Mouse (Mus musculus): ENCODE data around the gene Fdxacb1. TPM values are rescaled to one million over a fixed set of nuclear protein-coding genes. Genes with fewer than 3 reads are reported as not detected.
A peak's percentile ranks its signal among the peaks of the same experiment; 100 is the strongest.

Gene Fdxacb1
- polyA plus RNA-seq, 1 experiment from 2014 or later: 13.4 TPM

DNA sequence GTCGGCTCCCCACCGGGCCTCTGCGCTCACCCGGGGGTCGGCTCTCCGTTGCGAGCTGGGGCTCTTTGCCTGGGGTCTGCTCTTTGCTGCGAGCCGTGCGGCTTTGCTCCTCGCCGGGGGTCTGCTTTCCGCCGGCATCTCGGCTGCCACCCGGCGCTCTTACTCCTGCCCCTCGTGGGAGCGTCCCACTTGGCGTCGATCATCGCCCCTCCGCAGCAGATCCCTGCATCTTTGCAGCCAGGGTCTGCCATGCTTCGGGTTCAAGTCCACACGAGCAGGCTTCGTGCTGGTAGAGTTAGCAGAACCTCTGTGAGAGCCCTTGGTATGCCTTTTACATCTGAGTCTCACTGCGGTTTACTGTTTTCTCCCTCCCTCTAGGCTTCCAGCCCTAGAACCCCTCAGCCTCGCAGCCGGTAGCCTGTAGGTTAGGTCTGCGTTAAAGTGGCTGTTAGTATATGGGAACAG lies 7.7 kb downstream of the Fdxacb1 start:
- ATAC-seq (ENCODE audit: low FRiP score): peak; percentile 49; the same call in 1 of the 2 replicates
- Histone ChIP-seq H3K4me1 (replicated peaks; ENCODE audit: control insufficient read depth, insufficient read depth, low read length) (0 out of 2 replicates have a peak, but pooled peaks cover 2% of the 10 kb centered on the region), H3K27ac (ENCODE audit: low read depth, low read length) (no peak overlapping the region; the same call in 1 of the 2 replicates), H3K4me3 (ENCODE audit: low read depth, low read length) (peak overlapping the region; percentile 70), H3K9ac (ENCODE audit: low read depth, low read length) (peak overlapping the region; percentile 71), H3K4me2 (replicated peaks; ENCODE audit: low read depth, low read length) (peak overlapping the region; percentile 58), H3K9me3 (ENCODE audit: control insufficient read depth, low read length) (no peaks in the 10 kb centered on the region), H3K36me3 (ENCODE audit: control insufficient read depth, insufficient read depth, low read length) (no peaks in the 10 kb centered on the region), H3K27me3 (ENCODE audit: control insufficient read depth, insufficient read depth, low read length) (no peaks in the 10 kb centered on the region)
- DNase-seq (ENCODE audit: low spot score): peak; percentile 57
- WGBS: under 1% methylated on average over 29 of the region's 30 CpGs

DNA sequence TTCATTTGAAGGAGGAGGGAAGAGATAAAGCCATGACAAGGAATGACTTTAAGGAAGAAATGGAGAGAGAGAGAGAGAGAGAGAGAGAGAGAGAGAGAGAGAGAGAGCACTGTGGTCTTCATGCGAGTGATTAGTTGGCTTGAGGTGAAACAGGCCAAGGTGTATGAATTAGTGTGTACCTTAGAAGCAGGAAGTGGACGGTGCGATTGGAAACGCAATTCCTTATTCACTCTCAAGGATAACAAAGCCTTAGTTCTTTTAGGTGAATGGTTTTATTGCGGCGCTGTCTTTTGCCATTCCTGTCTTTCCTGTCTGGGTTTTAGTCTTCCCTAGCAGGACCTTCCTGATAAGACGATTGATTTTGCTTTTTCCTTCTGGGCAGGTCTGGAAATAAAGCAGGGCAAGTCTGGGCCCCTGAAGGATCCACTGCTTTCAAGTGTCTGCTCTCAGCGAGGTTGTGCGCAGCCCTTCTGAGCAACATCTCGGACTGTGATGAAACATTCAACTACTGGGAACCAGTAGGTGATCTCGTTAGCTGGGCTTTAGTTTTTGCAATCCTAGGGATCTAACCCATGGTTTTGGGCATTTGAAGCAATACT lies 8.2 kb downstream of the Fdxacb1 start:
- no peak for ATAC-seq (ENCODE audit: low FRiP score)

GRCm38 (mm10) chr9:50782155-50782554 lies 14.1 kb downstream of the Fdxacb1 start:
- DNase-seq (ENCODE audit: low spot score): peak; percentile 56
- no peak for ATAC-seq (ENCODE audit: low FRiP score)
- Histone ChIP-seq H3K27ac (ENCODE audit: low read depth, low read length) (no peak overlapping the region), H3K4me2 (replicated peaks; ENCODE audit: low read depth, low read length) (no peak overlapping the region), H3K9me3 (ENCODE audit: control insufficient read depth, low read length) (no peaks in the 10 kb centered on the region), H3K4me1 (replicated peaks; ENCODE audit: control insufficient read depth, insufficient read depth, low read length) (no peaks in the 10 kb centered on the region), H3K9ac (ENCODE audit: low read depth, low read length) (no peak overlapping the region), H3K4me3 (ENCODE audit: low read depth, low read length) (no peak overlapping the region), H3K27me3 (ENCODE audit: control insufficient read depth, insufficient read depth, low read length) (no peaks in the 10 kb centered on the region), H3K36me3 (ENCODE audit: control insufficient read depth, insufficient read depth, low read length) (peaks cover 4% of the 10 kb centered on the region)
- WGBS: 80% methylated on average over 2 of the region's 2 CpGs

More for the DNA sequence above, 8.2 kb downstream of the Fdxacb1 start:
- WGBS: 78% methylated on average over 11 of the region's 11 CpGs
- Histone ChIP-seq H3K4me2 (replicated peaks; ENCODE audit: low read depth, low read length) (peak overlapping the region; percentile 58), H3K9me3 (ENCODE audit: control insufficient read depth, low read length) (no peaks in the 10 kb centered on the region), H3K9ac (ENCODE audit: low read depth, low read length) (peak overlapping the region; percentile 71), H3K4me1 (replicated peaks; ENCODE audit: control insufficient read depth, insufficient read depth, low read length) (0 out of 2 replicates have a peak, but pooled peaks cover 2% of the 10 kb centered on the region), H3K36me3 (ENCODE audit: control insufficient read depth, insufficient read depth, low read length) (peaks cover under 1% of the 10 kb centered on the region; the same call in 1 of the 2 replicates), H3K27me3 (ENCODE audit: control insufficient read depth, insufficient read depth, low read length) (no peaks in the 10 kb centered on the region), H3K4me3 (ENCODE audit: low read depth, low read length) (peak overlapping the region; percentile 70), H3K27ac (ENCODE audit: low read depth, low read length) (no peak overlapping the region)
- no peak for DNase-seq (ENCODE audit: low spot score)

DNA sequence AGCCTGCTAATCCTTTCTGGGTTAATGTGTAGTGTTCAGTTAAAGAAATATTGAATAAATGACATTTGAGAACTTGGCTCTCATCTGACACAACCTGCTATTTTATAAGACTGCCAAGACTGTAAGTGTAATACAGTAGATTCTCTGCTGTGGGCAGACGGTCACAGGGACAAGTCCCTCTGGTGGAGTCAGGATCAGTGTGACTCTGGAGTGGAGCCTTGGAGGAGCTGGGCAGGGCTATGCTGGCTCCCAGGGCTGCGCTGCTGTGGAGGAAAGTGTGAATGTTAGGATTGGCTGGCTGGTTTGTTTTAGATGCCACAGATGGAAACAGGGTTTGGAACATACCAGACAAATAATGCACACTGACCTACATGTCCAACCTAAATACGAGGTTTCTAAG lies 27.2 kb downstream of the Fdxacb1 start:
- peaks cover 5% of the 10 kb centered on the region; the same call in 1 of the 2 replicates for H3K36me3 ChIP-seq (ENCODE audit: control insufficient read depth, insufficient read depth, low read length)

GRCm38 (mm10) chr9:50796776-50797175 lies 28.7 kb downstream of the Fdxacb1 start:
- 93% methylated on average over 8 of the region's 8 CpGs for WGBS

More for the DNA sequence above, 27.2 kb downstream of the Fdxacb1 start:
- H3K9ac ChIP-seq (ENCODE audit: low read depth, low read length): no peak overlapping the region
- H3K4me1 ChIP-seq (replicated peaks; ENCODE audit: control insufficient read depth, insufficient read depth, low read length): no peaks in the 10 kb centered on the region
- WGBS: 92% methylated on average over 3 of the region's 3 CpGs
- DNase-seq (ENCODE audit: low spot score): no peak
- ATAC-seq (ENCODE audit: low FRiP score): no peak
- H3K27me3 ChIP-seq (ENCODE audit: control insufficient read depth, insufficient read depth, low read length): no peaks in the 10 kb centered on the region
- no peak overlapping the region for H3K27ac ChIP-seq (ENCODE audit: low read depth, low read length)
- no peak overlapping the region for H3K4me2 ChIP-seq (replicated peaks; ENCODE audit: low read depth, low read length)
- no peaks in the 10 kb centered on the region for H3K9me3 ChIP-seq (ENCODE audit: control insufficient read depth, low read length)
- no peak overlapping the region for H3K4me3 ChIP-seq (ENCODE audit: low read depth, low read length)

DNA sequence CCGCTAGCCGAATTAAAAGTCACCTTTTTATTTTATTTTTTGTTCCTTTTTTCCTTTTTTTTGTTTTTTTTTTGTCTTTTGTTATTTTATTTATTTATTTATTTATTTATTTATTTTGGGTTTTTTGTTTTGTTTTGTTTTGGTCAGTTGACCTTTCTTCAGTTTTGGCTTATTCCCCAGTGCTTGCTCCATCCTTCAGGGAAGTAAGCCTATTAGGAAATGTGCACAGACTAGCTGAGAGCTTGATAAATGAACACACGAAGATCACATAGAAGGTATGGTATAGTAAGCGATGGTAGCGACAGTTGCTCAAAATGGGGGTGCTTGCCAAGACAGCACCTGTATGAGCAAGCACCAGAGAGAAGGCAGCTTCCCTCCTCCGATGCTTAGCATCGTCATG lies 29.6 kb downstream of the Fdxacb1 start:
- H3K27ac ChIP-seq (ENCODE audit: low read depth, low read length): no peak overlapping the region
- DNase-seq (ENCODE audit: low spot score): no peak
- 96% methylated on average over 7 of the region's 7 CpGs for WGBS
- H3K27me3 ChIP-seq (ENCODE audit: control insufficient read depth, insufficient read depth, low read length): no peaks in the 10 kb centered on the region
- H3K9me3 ChIP-seq (ENCODE audit: control insufficient read depth, low read length): no peaks in the 10 kb centered on the region
- H3K4me3 ChIP-seq (ENCODE audit: low read depth, low read length): no peak overlapping the region
- H3K4me2 ChIP-seq (replicated peaks; ENCODE audit: low read depth, low read length): no peak overlapping the region
- ATAC-seq (ENCODE audit: low FRiP score): no peak
- H3K4me1 ChIP-seq (replicated peaks; ENCODE audit: control insufficient read depth, insufficient read depth, low read length): no peaks in the 10 kb centered on the region
- no peak overlapping the region for H3K9ac ChIP-seq (ENCODE audit: low read depth, low read length)
- 0 out of 2 replicates have a peak, but pooled peaks cover 1% of the 10 kb centered on the region for H3K36me3 ChIP-seq (ENCODE audit: control insufficient read depth, insufficient read depth, low read length)

More at GRCm38 (mm10) chr9:50796776-50797175, 28.7 kb downstream of the Fdxacb1 start:
- H3K27ac ChIP-seq (ENCODE audit: low read depth, low read length): no peak overlapping the region
- no peaks in the 10 kb centered on the region for H3K9me3 ChIP-seq (ENCODE audit: control insufficient read depth, low read length)
- H3K27me3 ChIP-seq (ENCODE audit: control insufficient read depth, insufficient read depth, low read length): no peaks in the 10 kb centered on the region
- H3K4me1 ChIP-seq (replicated peaks; ENCODE audit: control insufficient read depth, insufficient read depth, low read length): no peaks in the 10 kb centered on the region
- no peak overlapping the region for H3K4me3 ChIP-seq (ENCODE audit: low read depth, low read length)
- H3K4me2 ChIP-seq (replicated peaks; ENCODE audit: low read depth, low read length): no peak overlapping the region
- no peak for DNase-seq (ENCODE audit: low spot score)
- no peak overlapping the region for H3K9ac ChIP-seq (ENCODE audit: low read depth, low read length)
- H3K36me3 ChIP-seq (ENCODE audit: control insufficient read depth, insufficient read depth, low read length): peaks cover 2% of the 10 kb centered on the region; the same call in 1 of the 2 replicates
- ATAC-seq (ENCODE audit: low FRiP score): no peak

DNA sequence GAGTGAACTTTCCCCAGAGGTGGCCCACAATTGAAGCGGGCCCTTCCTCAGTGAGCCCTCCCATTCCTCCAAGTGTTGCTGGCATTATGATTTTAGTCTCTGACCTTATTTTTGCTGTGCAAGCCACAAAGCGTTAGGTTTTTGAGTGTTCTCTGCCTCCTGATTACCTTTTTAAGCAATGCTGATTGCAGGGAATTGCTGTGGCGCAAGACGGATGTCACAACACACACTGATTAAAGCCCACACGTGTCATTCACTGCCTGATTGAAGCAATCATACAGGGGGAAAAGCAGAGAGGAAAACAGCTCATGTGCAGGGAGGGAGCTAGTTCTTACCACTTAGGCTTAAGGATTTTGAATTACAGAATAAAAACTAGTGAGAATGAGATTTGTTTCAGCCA lies 30.3 kb downstream of the Fdxacb1 start:
- DNase-seq (ENCODE audit: low spot score): no peak

GRCm38 (mm10) chr9:50800985-50801384 lies 32.9 kb downstream of the Fdxacb1 start:
- Histone ChIP-seq H3K4me2 (replicated peaks; ENCODE audit: low read depth, low read length) (no peak overlapping the region), H3K36me3 (ENCODE audit: control insufficient read depth, insufficient read depth, low read length) (no peaks in the 10 kb centered on the region), H3K27me3 (ENCODE audit: control insufficient read depth, insufficient read depth, low read length) (no peaks in the 10 kb centered on the region), H3K27ac (ENCODE audit: low read depth, low read length) (no peak overlapping the region), H3K4me1 (replicated peaks; ENCODE audit: control insufficient read depth, insufficient read depth, low read length) (no peaks in the 10 kb centered on the region), H3K9ac (ENCODE audit: low read depth, low read length) (no peak overlapping the region), H3K4me3 (ENCODE audit: low read depth, low read length) (no peak overlapping the region), H3K9me3 (ENCODE audit: control insufficient read depth, low read length) (no peaks in the 10 kb centered on the region)
- ATAC-seq (ENCODE audit: low FRiP score) (no peak), DNase-seq (ENCODE audit: low spot score) (peak; percentile 57)
- WGBS: 65% methylated on average over 2 of the region's 2 CpGs

More for the DNA sequence above, 30.3 kb downstream of the Fdxacb1 start:
- no peaks in the 10 kb centered on the region for H3K4me1 ChIP-seq (replicated peaks; ENCODE audit: control insufficient read depth, insufficient read depth, low read length)
- H3K9me3 ChIP-seq (ENCODE audit: control insufficient read depth, low read length): no peaks in the 10 kb centered on the region
- no peak overlapping the region for H3K4me2 ChIP-seq (replicated peaks; ENCODE audit: low read depth, low read length)
- H3K27me3 ChIP-seq (ENCODE audit: control insufficient read depth, insufficient read depth, low read length): no peaks in the 10 kb centered on the region
- no peak overlapping the region for H3K27ac ChIP-seq (ENCODE audit: low read depth, low read length)
- no peak overlapping the region for H3K4me3 ChIP-seq (ENCODE audit: low read depth, low read length)
- ATAC-seq (ENCODE audit: low FRiP score): no peak
- H3K9ac ChIP-seq (ENCODE audit: low read depth, low read length): no peak overlapping the region
- H3K36me3 ChIP-seq (ENCODE audit: control insufficient read depth, insufficient read depth, low read length): no peaks in the 10 kb centered on the region
- 91% methylated on average over 5 of the region's 5 CpGs for WGBS
